Mouse (Mus musculus) lung, postnatal 0 days (tissue): ENCODE data around the gene Ager.

Experiments used
- CTCF ChIP-seq: IDR thresholded peaks from 2 replicates; pipeline ENCODE4 v1.5.1; 2016; ENCODE audit warnings: antibody characterized with exemption, mild to moderate bottlenecking
- EP300 ChIP-seq: IDR thresholded peaks from 2 replicates; pipeline ENCODE4 v1.6.1; 2016; ENCODE audit warnings: antibody characterized with exemption, mild to moderate bottlenecking, control low read depth

GRCm38 (mm10) chr17:34630761-34631301 lies 33.2 kb downstream of the Ager start:
- TF ChIP-seq CTCF: no peak
- no peak for TF ChIP-seq EP300
